Mouse (Mus musculus): ENCODE measurements around the gene Hid1. TPM values are rescaled to one million over a fixed set of nuclear protein-coding genes. Genes with fewer than 3 reads are reported as not detected.

The Hid1 gene
- total RNA-seq, 1 experiment: 2.4 TPM

GRCm38 (mm10) chr11:115334531-115334930 is 33.0 kb downstream of the Hid1 start, which contains the start of gene Otop3:
TSS of gene Otop3 (plus strand) at chr11:115334731.
- no peak within 1 kb of the TSS for H3K9ac ChIP-seq (ENCODE audit: insufficient read depth, low read depth, low read length, poor library complexity, severe bottlenecking)
- no peak within 1 kb of the TSS for H3K27ac ChIP-seq (ENCODE audit: insufficient read depth, low read depth, low read length, poor library complexity, severe bottlenecking)
- no peak for TF ChIP-seq ZNF384 (IDR thresholded peaks at IDR 0.05; ENCODE audit: low read depth, low read length)
- no peak for TF ChIP-seq MAFK (IDR thresholded peaks at IDR 0.05; ENCODE audit: insufficient read depth, low read depth, low read length)
- TF ChIP-seq ZC3H11A (IDR thresholded peaks at IDR 0.05; ENCODE audit: borderline replicate concordance, low read depth, low read length): no peak
- no peak for TF ChIP-seq HCFC1 (IDR thresholded peaks at IDR 0.05; ENCODE audit: borderline replicate concordance, insufficient read depth, low read length)
- TF ChIP-seq CHD2 (IDR thresholded peaks at IDR 0.05; ENCODE audit: low read depth, low read length): no peak
- DNase-seq (ENCODE audit: low read depth, low spot score): no peak
- peak within 1 kb of the TSS in 1 of 2 experiments; percentile 15; a peak in 1 of 4 replicates for H3K4me3 ChIP-seq (ENCODE audit: insufficient read depth in 1 of 2, low read depth in 1 of 2, low read length in 2 of 2, poor library complexity in 1 of 2, severe bottlenecking in 1 of 2)
- H3K9me3 ChIP-seq (ENCODE audit: control insufficient read depth, insufficient read depth, low read depth, low read length): no peaks in the 10 kb centered on the region
- in situ Hi-C loops (cut with MboI; ENCODE audit: low sequenced_read_pairs in 2 of 2, unreplicated experiment in 2 of 2): no loop called here
- H3K4me1 ChIP-seq (ENCODE audit: control insufficient read depth in 2 of 2, insufficient read depth in 2 of 2, low read length in 2 of 2, poor library complexity in 1 of 2): no peaks in the 10 kb centered on the region
- no peaks in the 10 kb centered on the region for H3K36me3 ChIP-seq (ENCODE audit: control insufficient read depth, insufficient read depth, low read length, poor library complexity, severe bottlenecking)

GRCm38 (mm10) chr11:115329339-115329738 is 38.2 kb downstream of the Hid1 start:
- Histone ChIP-seq H3K4me1 (ENCODE audit: control insufficient read depth in 2 of 2, insufficient read depth in 2 of 2, low read length in 2 of 2, poor library complexity in 1 of 2) (peaks cover 0 to 2% of the 10 kb centered on the region in 2 experiments; a peak in 1 of 4 replicates), H3K4me3 (ENCODE audit: insufficient read depth in 1 of 2, low read depth in 1 of 2, low read length in 2 of 2, poor library complexity in 1 of 2, severe bottlenecking in 1 of 2) (no peak overlapping the region), H3K9ac (ENCODE audit: insufficient read depth, low read depth, low read length, poor library complexity, severe bottlenecking) (no peak overlapping the region), H3K27ac (ENCODE audit: insufficient read depth, low read depth, low read length, poor library complexity, severe bottlenecking) (no peak overlapping the region), H3K9me3 (ENCODE audit: control insufficient read depth, insufficient read depth, low read depth, low read length) (no peaks in the 10 kb centered on the region), H3K36me3 (ENCODE audit: control insufficient read depth, insufficient read depth, low read length, poor library complexity, severe bottlenecking) (no peaks in the 10 kb centered on the region)
- no peak for TF ChIP-seq MAFK (IDR thresholded peaks at IDR 0.05; ENCODE audit: insufficient read depth, low read depth, low read length)
- TF ChIP-seq HCFC1 (IDR thresholded peaks at IDR 0.05; ENCODE audit: borderline replicate concordance, insufficient read depth, low read length): no peak
- no peak for TF ChIP-seq CHD2 (IDR thresholded peaks at IDR 0.05; ENCODE audit: low read depth, low read length)
- no peak for DNase-seq (ENCODE audit: low read depth, low spot score)
- in situ Hi-C loops (cut with MboI; ENCODE audit: low sequenced_read_pairs in 2 of 2, unreplicated experiment in 2 of 2): no loop called here

GRCm38 (mm10) chr11:115326730-115327129 is 40.8 kb downstream of the Hid1 start:
- Histone ChIP-seq H3K9ac (ENCODE audit: insufficient read depth, low read depth, low read length, poor library complexity, severe bottlenecking) (no peak overlapping the region), H3K27ac (ENCODE audit: insufficient read depth, low read depth, low read length, poor library complexity, severe bottlenecking) (no peak overlapping the region), H3K36me3 (ENCODE audit: control insufficient read depth, insufficient read depth, low read length, poor library complexity, severe bottlenecking) (no peaks in the 10 kb centered on the region), H3K9me3 (ENCODE audit: control insufficient read depth, insufficient read depth, low read depth, low read length) (no peaks in the 10 kb centered on the region), H3K4me3 (ENCODE audit: insufficient read depth in 1 of 2, low read depth in 1 of 2, low read length in 2 of 2, poor library complexity in 1 of 2, severe bottlenecking in 1 of 2) (no peak overlapping the region), H3K4me1 (ENCODE audit: control insufficient read depth in 2 of 2, insufficient read depth in 2 of 2, low read length in 2 of 2, poor library complexity in 1 of 2) (peaks cover 0 to 4% of the 10 kb centered on the region in 2 experiments; a peak in 1 of 4 replicates)
- in situ Hi-C loops (cut with MboI; ENCODE audit: low sequenced_read_pairs in 2 of 2, unreplicated experiment in 2 of 2): no loop called here
- no peak for TF ChIP-seq ZNF384 (IDR thresholded peaks at IDR 0.05; ENCODE audit: low read depth, low read length)
- TF ChIP-seq CHD2 (IDR thresholded peaks at IDR 0.05; ENCODE audit: low read depth, low read length): no peak
- TF ChIP-seq HCFC1 (IDR thresholded peaks at IDR 0.05; ENCODE audit: borderline replicate concordance, insufficient read depth, low read length): no peak
- no peak for TF ChIP-seq ZC3H11A (IDR thresholded peaks at IDR 0.05; ENCODE audit: borderline replicate concordance, low read depth, low read length)
- TF ChIP-seq MAFK (IDR thresholded peaks at IDR 0.05; ENCODE audit: insufficient read depth, low read depth, low read length): no peak
- DNase-seq (ENCODE audit: low read depth, low spot score): no peak

- in situ Hi-C loops (cut with MboI; ENCODE audit: low sequenced_read_pairs in 2 of 2, unreplicated experiment in 2 of 2): no loop called here
- DNase-seq (ENCODE audit: low read depth, low spot score): no peak
- Histone ChIP-seq H3K4me1 (ENCODE audit: control insufficient read depth in 2 of 2, insufficient read depth in 2 of 2, low read length in 2 of 2, poor library complexity in 1 of 2) (peaks cover 0 to 10% of the 10 kb centered on the region in 2 experiments; a peak in 1 of 4 replicates), H3K9ac (ENCODE audit: insufficient read depth, low read depth, low read length, poor library complexity, severe bottlenecking) (no peak overlapping the region), H3K9me3 (ENCODE audit: control insufficient read depth, insufficient read depth, low read depth, low read length) (no peaks in the 10 kb centered on the region), H3K36me3 (ENCODE audit: control insufficient read depth, insufficient read depth, low read length, poor library complexity, severe bottlenecking) (no peaks in the 10 kb centered on the region), H3K27ac (ENCODE audit: insufficient read depth, low read depth, low read length, poor library complexity, severe bottlenecking) (no peak overlapping the region), H3K4me3 (ENCODE audit: insufficient read depth in 1 of 2, low read depth in 1 of 2, low read length in 2 of 2, poor library complexity in 1 of 2, severe bottlenecking in 1 of 2) (peak overlapping the region; percentile 12 to 38; a peak in 1 of 4 replicates)
- TF ChIP-seq HCFC1 (IDR thresholded peaks at IDR 0.05; ENCODE audit: borderline replicate concordance, insufficient read depth, low read length) (no peak), CHD2 (IDR thresholded peaks at IDR 0.05; ENCODE audit: low read depth, low read length) (no peak), ZNF384 (IDR thresholded peaks at IDR 0.05; ENCODE audit: low read depth, low read length) (no peak), MAFK (IDR thresholded peaks at IDR 0.05; ENCODE audit: insufficient read depth, low read depth, low read length) (no peak), ZC3H11A (IDR thresholded peaks at IDR 0.05; ENCODE audit: borderline replicate concordance, low read depth, low read length) (no peak)
These were observed 44.2 kb downstream of the Hid1 start for GRCm38 (mm10) chr11:115323354-115323753.
